Mouse (Mus musculus) kidney, adult 2 months (tissue): ENCODE measurements at regions not wholly inside any gene's neighbourhood (a gene's known extent, or its start where the extent isn't known, plus 50 kb on each side); places are given as distances from the start of the nearest gene placed in this dataset.

Experiments
- CTCF ChIP-seq: fragments of 200-500 bp; conservative IDR thresholded peaks from 2 replicates; pipeline ENCODE4 v1.5.1; 2011; ENCODE audit warnings: low read depth, mild to moderate bottlenecking, control low read depth, low read length, moderate library complexity, mixed read lengths; ENCODE audit not compliant: insufficient read depth, insufficient read length
- POLR2A ChIP-seq: fragments of 200-500 bp; IDR thresholded peaks from one replicate; pipeline ENCODE4 v1.6.1; 2011; ENCODE audit warnings: low read depth, low read length, control low read depth

DNA sequence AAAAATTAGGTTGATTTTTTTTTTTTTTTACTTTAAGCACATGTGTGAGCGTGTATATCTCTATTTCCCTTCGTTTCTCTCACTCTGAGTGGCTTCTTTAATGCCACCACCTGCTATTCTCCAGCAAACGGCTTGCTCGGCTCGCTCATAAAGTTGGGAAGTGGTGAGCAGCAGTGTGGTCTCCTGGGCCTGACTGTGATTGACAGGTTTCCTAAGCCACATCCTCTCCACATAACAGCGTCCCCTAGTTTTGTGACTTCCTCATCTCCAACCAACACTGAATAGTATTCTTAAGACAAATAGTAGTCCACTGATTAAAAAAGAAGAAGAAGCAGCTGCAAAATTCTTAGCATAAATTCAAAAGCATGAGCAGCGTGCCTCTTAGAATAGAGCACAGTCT lies 145.7 kb upstream of the Gpc5 start:
- TF ChIP-seq CTCF (no peak), POLR2A (no peak)
